Mouse (Mus musculus) CH12.LX (cell line): ENCODE measurements around the gene Gm44511.

Source experiments
- CTCF ChIP-seq, 2 experiments: IDR thresholded peaks in 1 of 2; conservative IDR thresholded peaks in 1 of 2; 2 replicates each; pipeline ENCODE4 v1.5.1; 2011 to 2012; ENCODE audit warnings: low read depth in 2 of 2, low read length in 2 of 2, improper control_type of control experiment in 1 of 2, inconsistent platforms in 1 of 2, mild to moderate bottlenecking in 1 of 2, moderate library complexity in 1 of 2
- JUND ChIP-seq: conservative IDR thresholded peaks from 2 replicates; pipeline ENCODE4 v1.6.1; 2011; ENCODE audit warnings: low read depth, low read length, improper control_type of control experiment
- KAT2A ChIP-seq: IDR thresholded peaks from 2 replicates; pipeline ENCODE4 v1.6.1; 2012; ENCODE audit warnings: low read length, improper control_type of control experiment, inconsistent platforms; ENCODE audit not compliant: insufficient replicate concordance
- MEF2A ChIP-seq: IDR thresholded peaks from 2 replicates; pipeline ENCODE4 v1.6.1; 2014; ENCODE audit warnings: low read depth, mild to moderate bottlenecking, inconsistent platforms, low read length, improper control_type of control experiment, borderline replicate concordance
- MXI1 ChIP-seq: IDR thresholded peaks from 2 replicates; pipeline ENCODE4 v1.6.1; 2011; ENCODE audit warnings: mild to moderate bottlenecking, low read depth, low read length, improper control_type of control experiment
- POLR2A ChIP-seq: IDR thresholded peaks from 2 replicates; pipeline ENCODE4 v1.6.1; 2011; ENCODE audit warnings: low read depth, mild to moderate bottlenecking, improper control_type of control experiment, low read length
- TBP ChIP-seq: conservative IDR thresholded peaks from 2 replicates; pipeline ENCODE4 v1.6.1; 2011; ENCODE audit warnings: low read depth, low read length, improper control_type of control experiment
- ZC3H11A ChIP-seq: IDR thresholded peaks from 2 replicates; pipeline ENCODE4 v1.6.1; 2012; ENCODE audit warnings: low read depth, mild to moderate bottlenecking, inconsistent platforms, low read length, improper control_type of control experiment

- TF ChIP-seq KAT2A = no peak
- no peak for TF ChIP-seq CTCF (conservative IDR thresholded peaks at IDR 0.05 in 1 of 2, IDR thresholded peaks at IDR 0.05 in 1 of 2; ENCODE audit: low read depth in 2 of 2, low read length in 2 of 2)
- TF ChIP-seq JUND = no peak
- TF ChIP-seq TBP = no peak
- no peak for TF ChIP-seq MXI1
- TF ChIP-seq POLR2A = no peak
- TF ChIP-seq MEF2A = no peak
- no peak for TF ChIP-seq ZC3H11A
Measured at GRCm38 (mm10) chr6:128847401-128847800, 21.3 kb upstream of the Gm44511 start.
